Mouse (Mus musculus): Measurements from ENCODE around the gene Srms. TPM values are rescaled to one million over a fixed set of nuclear protein-coding genes. Genes with fewer than 3 reads are reported as not detected.
A peak's percentile ranks its signal among the peaks of the same experiment; 100 is the strongest.

Srms gene
- total RNA-seq, 2 experiments from 2014 or later: 0.22 to 0.42 TPM

DNA sequence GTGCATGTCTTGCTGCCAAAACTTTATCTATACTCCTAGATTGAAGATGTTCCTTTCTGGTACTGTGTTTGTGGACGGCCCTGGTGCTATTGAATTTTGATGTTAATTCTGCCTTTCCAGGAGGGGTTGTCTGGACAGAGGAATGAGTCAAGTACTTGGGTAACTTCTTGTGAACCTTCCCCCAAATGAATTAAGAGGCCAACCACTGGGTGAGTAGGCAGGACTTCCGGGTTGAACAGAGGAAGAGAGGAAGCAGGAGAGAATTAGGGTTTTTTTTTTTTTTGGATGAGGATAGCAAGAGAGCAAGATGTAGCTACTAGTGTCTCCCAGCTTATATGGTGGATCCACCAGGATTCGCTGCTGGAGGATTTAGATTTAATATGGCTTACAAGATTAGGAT lies 35.0 kb downstream of the Srms start:
- DNase-seq (ENCODE audit: extremely low spot score in 1 of 2, low spot score in 1 of 2): no peak

GRCm38 (mm10) chr2:181174646-181175045 lies 38.3 kb downstream of the Srms start:
- DNase-seq (ENCODE audit: extremely low spot score in 1 of 2, low spot score in 1 of 2): no peak

DNA sequence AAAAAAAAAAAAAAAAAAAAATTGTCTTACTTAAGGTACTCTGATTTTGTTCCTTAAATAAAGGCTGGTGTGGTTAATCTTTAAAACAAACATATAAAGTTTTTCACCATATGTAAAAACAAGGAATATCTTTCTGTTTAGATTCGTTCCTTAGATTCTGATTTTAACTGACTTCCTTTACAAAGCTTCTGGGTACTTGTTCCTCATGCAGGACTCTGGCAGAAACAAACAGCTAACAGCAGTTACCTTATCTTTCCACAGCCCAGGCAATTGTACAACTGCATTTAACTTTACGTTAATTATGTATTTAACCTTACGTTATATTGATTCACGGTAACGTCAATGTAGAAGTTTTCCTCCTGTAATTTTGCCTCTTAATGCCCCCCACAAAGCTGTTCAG lies 46.5 kb downstream of the Srms start:
- DNase-seq (ENCODE audit: extremely low spot score in 1 of 2, low spot score in 1 of 2): no peak

- no peak for DNase-seq (ENCODE audit: extremely low spot score in 1 of 2, low spot score in 1 of 2)
These were observed 52.2 kb downstream of the Srms start for GRCm38 (mm10) chr2:181160821-181161220.

DNA sequence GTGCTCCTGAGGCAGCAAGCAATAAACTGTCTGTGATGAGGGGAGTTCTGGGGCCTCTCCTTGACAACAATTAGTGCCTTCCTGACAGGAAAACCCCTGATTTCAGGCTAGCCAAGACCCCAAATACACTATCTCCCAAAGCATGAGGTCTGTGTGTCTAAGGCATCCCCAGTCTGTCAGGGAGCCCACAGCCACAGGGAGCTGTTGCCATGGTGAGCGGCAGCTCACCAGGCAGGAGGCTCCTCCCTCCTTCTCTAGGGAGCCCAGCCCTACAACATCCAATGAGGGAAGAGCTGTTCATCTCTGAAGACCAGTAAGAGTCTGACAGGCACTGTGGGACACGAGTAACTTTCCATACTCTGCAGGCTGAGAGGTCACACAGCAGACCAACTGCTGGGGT lies 53.2 kb downstream of the Srms start:
- DNase-seq (ENCODE audit: extremely low spot score in 1 of 2, low spot score in 1 of 2): peak in 1 of 2 experiments; percentile 50

GRCm38 (mm10) chr2:181159091-181159514 lies 53.9 kb downstream of the Srms start:
- DNase-seq (ENCODE audit: extremely low spot score in 1 of 2, low spot score in 1 of 2): peak in 1 of 2 experiments; percentile 32

GRCm38 (mm10) chr2:181158471-181158870 lies 54.5 kb downstream of the Srms start:
- no peak for DNase-seq (ENCODE audit: extremely low spot score in 1 of 2, low spot score in 1 of 2)

DNA sequence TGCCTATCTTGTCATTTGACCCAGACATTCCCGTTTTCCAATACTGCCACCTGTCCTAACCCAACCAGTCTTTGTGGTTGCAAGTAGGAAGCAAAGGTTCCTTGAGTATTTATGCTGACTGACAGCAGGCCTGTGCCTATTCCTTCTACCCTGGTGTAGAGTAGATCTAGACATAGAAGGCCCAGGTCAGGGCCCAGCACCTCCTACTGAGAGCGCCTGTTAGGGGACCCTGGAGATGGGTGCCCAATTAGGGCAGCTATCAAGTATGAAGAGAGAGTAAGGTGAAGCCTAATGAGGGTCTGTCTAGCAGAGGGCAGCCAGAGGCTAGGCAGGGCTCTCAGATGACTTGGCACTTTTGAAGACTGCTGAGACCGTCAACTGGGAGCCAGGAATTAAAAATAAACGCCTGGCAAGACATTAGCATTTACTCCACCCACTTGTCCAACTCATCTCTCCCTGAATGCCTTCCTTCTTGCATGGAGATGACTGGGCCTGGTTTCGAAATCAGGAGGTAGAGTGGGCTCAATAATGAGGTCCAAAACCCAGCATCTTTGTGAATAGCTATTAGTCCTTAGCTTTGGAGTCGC lies 55.2 kb downstream of the Srms start:
- DNase-seq (ENCODE audit: extremely low spot score in 1 of 2, low spot score in 1 of 2): no peak

DNA sequence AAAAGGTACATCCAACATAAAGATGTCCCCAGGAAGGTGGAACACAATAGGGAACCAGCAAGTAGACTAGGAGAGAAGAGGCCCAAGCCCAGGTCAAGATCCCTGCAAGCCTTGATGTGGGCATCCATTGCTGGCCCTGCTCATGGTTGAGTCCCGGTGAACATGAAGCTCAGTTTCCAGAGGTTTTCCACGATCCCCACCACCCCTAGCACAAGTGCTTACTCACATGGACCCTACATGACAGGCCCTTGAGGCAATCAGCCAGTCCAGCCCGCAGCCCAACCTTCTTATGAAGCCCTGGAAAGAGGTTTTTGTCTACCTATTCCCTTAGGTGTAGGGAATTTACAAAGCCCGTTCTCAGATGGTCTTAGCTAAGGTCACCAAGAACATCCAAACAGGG lies 55.8 kb downstream of the Srms start:
- DNase-seq (ENCODE audit: extremely low spot score in 1 of 2, low spot score in 1 of 2): no peak

- DNase-seq (ENCODE audit: extremely low spot score in 1 of 2, low spot score in 1 of 2): peak; percentile 68 to 84
These were observed 56.5 kb downstream of the Srms start, which contains the start of gene Eef1a2 for GRCm38 (mm10) chr2:181156248-181157121. Eef1a2 (minus strand) TSS chr2:181157014.

GRCm38 (mm10) chr2:181155801-181156200 lies 57.2 kb downstream of the Srms start:
- no peak for DNase-seq (ENCODE audit: extremely low spot score in 1 of 2, low spot score in 1 of 2)

Other genes starting within 250 kb of the Srms start
- 100 to 1,000 TPM; 132 to 136 TPM for gene Arfgap1, start 246.0 kb downstream of the Srms start, total RNA-seq (2021)
- gene Col20a1, start 226.7 kb downstream of the Srms start, total RNA-seq (2021): 1 to 10 TPM; 1.3 to 3.0 TPM
- gene Chrna4, start 169.6 kb downstream of the Srms start, total RNA-seq (2021): 10 to 100 TPM; 15.8 to 17.8 TPM
- 100 to 1,000 TPM; 277 to 291 TPM for gene Kcnq2, start 77.9 kb downstream of the Srms start, total RNA-seq (2021)
- gene Eef1a2, start 56.2 kb downstream of the Srms start, total RNA-seq (2021): 1,000 to 10,000 TPM; 1,080 to 1,201 TPM
- gene Ppdpf, start 25.9 kb downstream of the Srms start, total RNA-seq (2021): 100 to 1,000 TPM; 110 to 113 TPM
- gene Ptk6, start 10.4 kb downstream of the Srms start, total RNA-seq (2021): not detected
- gene Fndc11, start 6.8 kb upstream of the Srms start, total RNA-seq (2021): not detected
- gene Helz2, start 28.8 kb upstream of the Srms start, total RNA-seq (2021): 1 to 10 TPM; 1.8 to 2.1 TPM
- 10 to 100 TPM; 16.7 to 21.1 TPM for gene Gmeb2, start 74.8 kb upstream of the Srms start, total RNA-seq (2021)
- gene Stmn3, start 101.3 kb upstream of the Srms start, total RNA-seq (2021): 100 to 1,000 TPM; 567 to 677 TPM
- gene Rtel1, start 106.6 kb upstream of the Srms start, total RNA-seq (2021): 10 to 100 TPM; 27.3 to 34.9 TPM
- 10 to 100 TPM; 64.9 to 73.6 TPM for gene Zgpat, start 151.7 kb upstream of the Srms start, total RNA-seq (2021)
- 10 to 100 TPM; 41.0 to 47.0 TPM for gene Arfrp1, start 152.2 kb upstream of the Srms start, total RNA-seq (2021)
- 10 to 100 TPM; 36.1 to 42.0 TPM for gene Lime1, start 166.9 kb upstream of the Srms start, total RNA-seq (2021)
- gene Zbtb46, start 246.2 kb upstream of the Srms start, total RNA-seq (2021): 1 to 10 TPM; 6.7 to 7.3 TPM

All from layer of hippocampus, postnatal 25 days (tissue).